Mouse (Mus musculus) adrenal gland, postnatal 36 days (tissue): Measurements from ENCODE around the gene Cdh4. TPM values are rescaled to one million over a fixed set of nuclear protein-coding genes. Genes with fewer than 3 reads are reported as not detected.
A peak's percentile ranks its signal among the peaks of the same experiment; 100 is the strongest.

Source experiments
- DNase-seq, 2 experiments: peaks; one replicate each; pipeline ENCODE4 v3.0.0; 2021; ENCODE audit warnings: mixed read lengths in 1 of 2
- total RNA-seq, 2 experiments: library from RNA; stranded (reverse); gene quantifications; 2 replicates each; pipeline ENCODE4 v1.2.3; 2021

The Cdh4 gene
- total RNA-seq, 2 experiments from 2014 or later = 3.8 to 5.1 TPM

DNA sequence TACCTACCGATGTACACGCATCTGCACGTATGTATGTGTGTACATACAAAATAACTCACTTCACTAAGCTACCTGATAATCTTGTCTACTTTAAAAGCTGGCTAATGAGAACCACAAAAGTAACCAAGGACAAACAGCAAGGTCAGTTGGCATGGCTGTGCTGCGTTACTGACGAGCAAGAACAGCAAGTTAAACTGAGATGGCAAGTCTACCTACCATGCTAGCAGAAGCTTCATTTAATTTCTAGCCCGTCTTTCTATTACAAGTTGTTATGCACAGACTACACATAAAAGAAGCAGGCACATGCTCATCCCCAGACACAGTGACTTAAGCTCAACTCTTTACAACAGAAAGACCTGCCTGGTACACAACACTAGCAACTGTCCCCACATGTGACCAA lies 504.3 kb downstream of the Cdh4 start:
- peak; percentile 47 to 56 for DNase-seq

DNA sequence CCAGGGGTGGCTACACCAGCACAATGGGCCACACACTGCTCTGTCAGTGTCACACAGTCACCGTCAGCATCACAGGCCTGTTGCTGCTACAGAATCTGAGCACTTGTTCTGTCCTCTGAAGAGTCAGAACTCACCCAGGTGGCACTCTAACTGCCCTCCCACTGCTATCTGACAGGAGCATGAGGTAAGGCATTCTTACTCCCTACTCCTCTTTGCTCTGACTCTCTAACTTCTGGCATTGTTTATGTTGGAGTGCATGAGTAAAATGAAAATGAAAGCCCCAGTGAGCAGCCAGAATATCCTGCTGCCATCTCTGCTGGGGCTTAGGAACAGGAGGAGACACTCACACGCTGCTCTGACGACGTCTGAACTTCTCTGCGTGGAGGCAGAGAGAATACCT lies 505.4 kb downstream of the Cdh4 start:
- DNase-seq = no peak

DNA sequence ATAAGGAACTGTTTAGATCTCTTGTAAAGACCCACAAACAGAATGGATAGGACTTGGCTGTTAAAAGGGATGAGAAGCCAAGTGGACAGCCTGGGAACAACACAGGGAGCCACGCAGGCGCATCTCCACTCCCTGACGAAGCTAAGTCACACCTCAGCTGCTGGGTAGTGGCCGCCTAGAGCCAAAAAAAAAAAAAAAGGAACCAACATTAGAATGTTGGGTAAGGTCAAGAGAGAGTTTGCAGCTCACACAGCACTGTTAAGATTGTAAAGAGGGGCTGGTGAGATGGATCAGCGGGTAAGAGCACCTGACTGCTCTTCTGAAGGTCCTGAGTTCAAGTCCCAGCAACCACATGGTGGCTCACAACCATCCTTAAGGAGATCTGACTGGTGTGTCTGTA lies 506.6 kb downstream of the Cdh4 start:
- no peak for DNase-seq
